In genomic region chr5:128599365-128600071, GRCm38 (mm10) we compare ENCODE assay signal across 8 mouse cellular contexts. TPM values are rescaled to one million over a fixed set of nuclear protein-coding genes. Genes with fewer than 3 reads are reported as not detected.
A peak's percentile ranks its signal among the peaks of the same experiment; 100 is the strongest.
DNase-seq lines count a peak whose midpoint lies in the region; ATAC-seq and TF ChIP-seq lines count a peak whose summit lies in the region.

No protein-coding gene starts in this region.

- H3K9ac ChIP-seq in heart, postnatal 0 days (replicated peaks; ENCODE audit: low read depth, low read length), result no peak overlapping the region
- H3K9ac ChIP-seq in hindbrain, embryonic 12.5 days, result peak overlapping the region; percentile 80
- H3K9ac ChIP-seq in midbrain, embryonic 16.5 days (ENCODE audit: low read depth, low read length), result peak overlapping the region; percentile 58

- TF ChIP-seq POLR2A in brain, embryonic 14.5 days (IDR thresholded peaks at IDR 0.05; ENCODE audit: borderline replicate concordance, extremely low read depth, insufficient read depth, insufficient read length, poor library complexity, severe bottlenecking), result no peak

- DNase-seq in heart, postnatal 0 days (ENCODE audit: low spot score), result no peak
- no peak for DNase-seq in heart, postnatal 14 days
- peak; percentile 54 for DNase-seq in brain, embryonic 14.5 days (ENCODE audit: low read depth)
- DNase-seq in B cell, adult 2 months, result no peak
- DNase-seq in adrenal gland, adult 18-20 months (ENCODE audit: low spot score in 2 of 2), result no peak
- no peak for DNase-seq in cerebellum, adult 11-12 months

- H3K4me1 ChIP-seq in heart, postnatal 0 days (ENCODE audit: control insufficient read depth, insufficient read depth), result peaks cover 16% of the 10 kb centered on the region; the same call in 1 of the 2 replicates
- H3K4me1 ChIP-seq in hindbrain, embryonic 12.5 days, result peaks cover 69% of the 10 kb centered on the region
- peaks cover 33% of the 10 kb centered on the region; the same call in 1 of the 2 replicates for H3K4me1 ChIP-seq in midbrain, embryonic 16.5 days (ENCODE audit: control insufficient read depth, insufficient read depth, low read length)

- no peak for ATAC-seq in heart, postnatal 0 days (ENCODE audit: insufficient read depth, low read depth)
- ATAC-seq in hindbrain, embryonic 12.5 days (ENCODE audit: low FRiP score), result peak; percentile 19
- ATAC-seq in midbrain, embryonic 16.5 days, result 0 out of 2 replicates have a peak, but pooled peaks have one; percentile 11

- no peak for TF ChIP-seq EP300 in heart, postnatal 0 days (IDR thresholded peaks at IDR 0.05; ENCODE audit: low read depth)

- no peaks in the 10 kb centered on the region for H3K9me3 ChIP-seq in heart, postnatal 0 days (replicated peaks; ENCODE audit: control insufficient read depth, low read length)
- no peaks in the 10 kb centered on the region for H3K9me3 ChIP-seq in hindbrain, embryonic 12.5 days (replicated peaks)
- no peaks in the 10 kb centered on the region for H3K9me3 ChIP-seq in midbrain, embryonic 16.5 days (replicated peaks; ENCODE audit: control insufficient read depth, low read length, poor library complexity, severe bottlenecking)

- H3K36me3 ChIP-seq in heart, postnatal 0 days (replicated peaks; ENCODE audit: control insufficient read depth, insufficient read depth, low read length), result no peaks in the 10 kb centered on the region
- no peaks in the 10 kb centered on the region for H3K36me3 ChIP-seq in hindbrain, embryonic 12.5 days
- H3K36me3 ChIP-seq in midbrain, embryonic 16.5 days (ENCODE audit: control insufficient read depth, insufficient read depth, low read length), result no peaks in the 10 kb centered on the region

- intact Hi-C loops in heart, postnatal 14 days (cut with DNase I), result no loop called here

- TF ChIP-seq CTCF in heart, postnatal 0 days (IDR thresholded peaks at IDR 0.05; ENCODE audit: low read depth), result no peak
- TF ChIP-seq CTCF in brain, embryonic 14.5 days (IDR thresholded peaks at IDR 0.05; ENCODE audit: borderline replicate concordance, extremely low read depth, insufficient read depth, insufficient read length), result no peak

- WGBS in heart, postnatal 0 days, result 2% methylated on average over 28 of the region's 28 CpGs
- WGBS in hindbrain, embryonic 12.5 days, result under 1% methylated on average over 28 of the region's 28 CpGs
- under 1% methylated on average over 28 of the region's 28 CpGs for WGBS in midbrain, embryonic 16.5 days

- no peak overlapping the region for H3K27ac ChIP-seq in heart, postnatal 0 days (ENCODE audit: low read depth)
- peak overlapping the region; percentile 87 for H3K27ac ChIP-seq in hindbrain, embryonic 12.5 days
- H3K27ac ChIP-seq in midbrain, embryonic 16.5 days (ENCODE audit: low read length), result peak overlapping the region; percentile 76

- H3K4me2 ChIP-seq in heart, postnatal 0 days (ENCODE audit: low read depth, low read length), result peak overlapping the region; percentile 98
- H3K4me2 ChIP-seq in hindbrain, embryonic 12.5 days (replicated peaks), result peak overlapping the region; percentile 92
- H3K4me2 ChIP-seq in midbrain, embryonic 16.5 days (ENCODE audit: low read length), result peak overlapping the region; percentile 97

- H3K27me3 ChIP-seq in heart, postnatal 0 days (ENCODE audit: control insufficient read depth, insufficient read depth, low read length), result peaks cover 95% of the 10 kb centered on the region
- H3K27me3 ChIP-seq in hindbrain, embryonic 12.5 days, result peaks cover 18% of the 10 kb centered on the region
- H3K27me3 ChIP-seq in midbrain, embryonic 16.5 days (ENCODE audit: control insufficient read depth, insufficient read depth, low read depth, low read length), result peaks cover 16% of the 10 kb centered on the region; the same call in 1 of the 2 replicates

- H3K4me3 ChIP-seq in heart, postnatal 0 days (ENCODE audit: low read depth, low read length), result peak overlapping the region; percentile 68
- H3K4me3 ChIP-seq in hindbrain, embryonic 12.5 days, result peak overlapping the region; percentile 79
- H3K4me3 ChIP-seq in midbrain, embryonic 16.5 days (ENCODE audit: low read depth, low read length), result peak overlapping the region; percentile 51

RNA-seq across cellular contexts. Expression of gene Fzd10, which starts 1.1 kb away (rescaled TPM):
- total RNA-seq in heart, postnatal 0 days (2014; rRNA removed; ENCODE audit: low replicate concordance), result 0.35 and 7.3 TPM in 2 replicates
- polyA plus RNA-seq in heart, postnatal 0 days (2015; fragmentation: Nextera tagmentation; extraction: Ambion mirVana), result 0.04 and 0.19 TPM in 2 replicates
- total RNA-seq in heart, postnatal 14 days (2021), result under 1 TPM; 0.12 to 0.54 TPM
- 13.8 and 23.6 TPM in 2 replicates for polyA plus RNA-seq in brain, embryonic 14.5 days (2012; rRNA removed)
- polyA plus RNA-seq in hindbrain, embryonic 12.5 days (2016; fragmentation: Nextera tagmentation; extraction: Ambion mirVana), result 13.3 and 16.5 TPM in 2 replicates
- 4.5 and 5.3 TPM in 2 replicates for polyA plus RNA-seq in midbrain, embryonic 16.5 days (2015; fragmentation: Nextera tagmentation; extraction: Ambion mirVana)
- under 1 TPM; 0.16 to 0.40 TPM for total RNA-seq in adrenal gland, adult 18-20 months (2021)
